Mouse (Mus musculus) small intestine, adult 10 weeks (tissue): ENCODE measurements around the gene Cd46. TPM values are rescaled to one million over a fixed set of nuclear protein-coding genes. Genes with fewer than 3 reads are reported as not detected.

ENCODE experiments used
- polyA plus RNA-seq: library from polyadenylated mRNA; stranded (reverse); fragments of 350-450 nt; fragmentation: Illumina TruSeq; extraction: RNeasy Lipid Tissue Mini Kit (QIAGEN cat#74804); gene quantifications from one replicate; pipeline ENCODE4 v1.2.3, GENCODE M21; 2014; ENCODE audit warnings: low replicate concordance

Gene Cd46
- polyA plus RNA-seq, result 7.6 TPM

DNA sequence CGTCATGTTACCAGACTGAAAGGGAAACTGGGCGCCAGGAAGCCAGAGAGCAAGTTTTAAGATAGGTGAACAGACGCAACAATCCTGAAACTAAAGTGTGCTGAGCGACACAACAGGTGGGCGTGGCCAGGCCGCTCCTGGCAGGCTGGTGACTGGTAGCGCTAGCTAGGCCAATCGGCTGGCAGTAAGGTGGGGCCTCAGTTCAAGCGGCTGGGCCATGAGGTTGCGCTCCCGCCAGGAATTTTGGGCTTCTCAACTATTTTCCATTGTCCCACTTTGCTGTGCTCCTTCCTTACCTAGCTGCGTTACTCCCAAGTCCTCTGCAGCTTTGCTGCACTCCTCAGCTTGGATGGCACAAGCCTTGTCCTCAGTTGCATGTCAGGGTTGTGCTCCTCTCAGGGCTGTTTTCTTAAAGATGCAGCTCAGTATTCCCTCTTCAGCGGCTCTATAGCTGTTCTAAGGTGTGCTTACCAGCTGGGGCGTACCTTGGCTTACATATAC, at the start of gene Cd46:
TSS of gene Cd46 (minus strand) at position 30 of the 501 bp plus-strand sequence.

DNA sequence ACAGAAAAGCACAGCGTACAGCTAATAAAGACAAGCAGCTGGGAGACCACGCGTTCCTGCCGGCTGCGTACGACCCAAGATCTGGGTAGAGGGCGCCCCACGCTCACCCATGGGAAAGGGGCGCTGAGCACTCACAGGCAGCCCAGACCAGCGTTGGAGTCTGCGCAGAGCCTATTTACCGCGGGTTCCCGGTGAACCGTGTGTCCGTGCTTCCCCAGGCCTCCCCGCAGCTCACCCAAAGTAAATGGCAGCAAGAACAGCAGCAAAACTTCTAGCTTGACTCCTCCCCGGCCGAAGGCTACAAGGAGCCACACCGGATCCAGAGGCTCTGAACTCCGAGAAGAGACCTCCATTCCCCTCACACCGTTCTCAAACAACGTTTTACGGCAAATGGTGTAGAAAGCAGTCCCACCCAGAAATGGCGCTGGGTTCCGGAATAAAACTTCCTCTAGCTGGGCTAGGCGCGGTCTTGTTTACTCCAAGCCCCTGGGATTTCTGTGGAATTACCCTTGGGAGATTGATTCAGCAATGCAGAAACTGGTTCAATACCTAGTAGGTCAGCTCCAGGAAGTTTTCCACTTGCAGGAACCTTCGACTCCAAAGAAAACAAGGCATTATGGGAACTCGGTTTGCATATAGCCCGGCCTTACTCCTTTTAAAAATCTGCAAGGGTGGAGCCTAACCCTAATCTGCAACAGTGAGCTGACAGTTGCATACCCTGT, 39.1 kb upstream of the Cd46 start, which contains the start of gene Cr1l:
TSS of gene Cr1l (minus strand) at position 634 of the 722 bp plus-strand sequence.

Other genes starting within 250 kb of the Cd46 start
- gene Cd34, start 153.4 kb downstream of the Cd46 start, polyA plus RNA-seq, result 19.8 TPM
- gene Cr1l, start 39.3 kb upstream of the Cd46 start, polyA plus RNA-seq, result 171 TPM
- gene Cr2, start 84.5 kb upstream of the Cd46 start, polyA plus RNA-seq, result 10.2 TPM